Mouse (Mus musculus) liver, embryonic 15.5 days (tissue): ENCODE measurements around the gene Epha4. TPM values are rescaled to one million over a fixed set of nuclear protein-coding genes. Genes with fewer than 3 reads are reported as not detected.

Experiments used
- ATAC-seq: fragments of 200-750 bp; cut with Nextera tagmentation; 2 replicates; pipeline ENCODE4 v1.8.0; 2017; ENCODE audit warnings: moderate number of reproducible peaks, mild to moderate bottlenecking, moderate library complexity; ENCODE audit not compliant: insufficient read depth
- H3K27ac ChIP-seq: fragments of 300-500 bp; sonication (generic); replicated peaks from 2 replicates; pipeline ENCODE4 v1.5.1; 2015; ENCODE audit warnings: mild to moderate bottlenecking, inconsistent platforms
- H3K27me3 ChIP-seq: fragments of 300-500 bp; sonication (generic); 2 replicates; pipeline ENCODE4 v1.6.1; 2015; ENCODE audit warnings: mild to moderate bottlenecking, inconsistent platforms
- H3K36me3 ChIP-seq: fragments of 300-500 bp; sonication (generic); replicated peaks from 2 replicates; pipeline ENCODE4 v1.6.1; 2015; ENCODE audit warnings: moderate library complexity, mild to moderate bottlenecking, inconsistent platforms
- H3K4me1 ChIP-seq: fragments of 300-500 bp; sonication (generic); replicated peaks from 2 replicates; pipeline ENCODE4 v1.6.1; 2015; ENCODE audit warnings: inconsistent platforms
- H3K4me2 ChIP-seq: fragments of 300-500 bp; sonication (generic); 2 replicates; pipeline ENCODE4 v1.6.1; 2015; ENCODE audit warnings: moderate library complexity, mild to moderate bottlenecking, inconsistent platforms
- H3K4me3 ChIP-seq: fragments of 300-500 bp; sonication (generic); replicated peaks from 2 replicates; pipeline ENCODE4 v1.5.1; 2015; ENCODE audit warnings: mild to moderate bottlenecking, inconsistent platforms
- H3K9ac ChIP-seq: fragments of 300-500 bp; sonication (generic); 2 replicates; pipeline ENCODE4 v1.6.1; 2015; ENCODE audit warnings: moderate library complexity, mild to moderate bottlenecking, inconsistent platforms
- H3K9me3 ChIP-seq: fragments of 300-500 bp; sonication (generic); replicated peaks from 2 replicates; pipeline ENCODE4 v1.6.1; 2016; ENCODE audit warnings: inconsistent platforms
- WGBS: fragments of 180-500 bp; shearing (Covaris S2); methylation state at CpG from one replicate; pipeline ENCODE4 v1.1.7; 2015; ENCODE audit warnings: mixed read lengths; ENCODE audit not compliant: insufficient replicate concordance; 5-methylcytosine and 5-hydroxymethylcytosine counted together
- polyA plus RNA-seq: library from polyadenylated mRNA; unstranded; fragments of >200 nt; fragmentation: Nextera tagmentation; extraction: Ambion mirVana; gene quantifications from 2 replicates; pipeline ENCODE4 v1.2.1, GENCODE M21; 2015

Gene Epha4
- polyA plus RNA-seq: 0.31 TPM in 2 replicates

- Histone ChIP-seq H3K27ac (no peak within 1 kb of the TSS), H3K9ac (no peak within 1 kb of the TSS; the same call in 1 of the 2 replicates), H3K4me2 (peak within 1 kb of the TSS; percentile 72), H3K36me3 (no peaks in the 10 kb centered on the region), H3K9me3 (no peaks in the 10 kb centered on the region), H3K27me3 (peaks cover 61% of the 10 kb centered on the region), H3K4me3 (peak within 1 kb of the TSS; percentile 53), H3K4me1 (peaks cover 16% of the 10 kb centered on the region)
- ATAC-seq: peak; percentile 83
- 1% methylated on average over 40 of the region's 40 CpGs for WGBS
Observed at GRCm38 (mm10) chr1:77514963-77515650, at the start of gene Epha4. Epha4 (minus strand) TSS chr1:77515088.

- Histone ChIP-seq H3K4me1 (no peaks in the 10 kb centered on the region), H3K9ac (no peak overlapping the region)
- no peak for ATAC-seq
Observed at GRCm38 (mm10) chr1:77556199-77556598, 41.3 kb upstream of the Epha4 start.

GRCm38 (mm10) chr1:77551927-77552326 is 37.0 kb upstream of the Epha4 start:
- ATAC-seq: no peak
- no peaks in the 10 kb centered on the region for H3K27me3 ChIP-seq
- 76% methylated on average over 7 of the region's 7 CpGs for WGBS

More at GRCm38 (mm10) chr1:77556199-77556598, 41.3 kb upstream of the Epha4 start:
- Histone ChIP-seq H3K4me3 (no peak overlapping the region), H3K27me3 (no peaks in the 10 kb centered on the region), H3K9me3 (no peaks in the 10 kb centered on the region), H3K27ac (no peak overlapping the region), H3K36me3 (no peaks in the 10 kb centered on the region), H3K4me2 (no peak overlapping the region)
- 58% methylated on average over 3 of the region's 3 CpGs for WGBS

GRCm38 (mm10) chr1:77545722-77546121 is 30.8 kb upstream of the Epha4 start:
- WGBS: 67% methylated on average over 6 of the region's 6 CpGs
- ATAC-seq: no peak

More at GRCm38 (mm10) chr1:77551927-77552326, 37.0 kb upstream of the Epha4 start:
- no peaks in the 10 kb centered on the region for H3K9me3 ChIP-seq
- no peak overlapping the region for H3K4me3 ChIP-seq
- no peak overlapping the region for H3K4me2 ChIP-seq
- H3K9ac ChIP-seq: no peak overlapping the region
- H3K36me3 ChIP-seq: no peaks in the 10 kb centered on the region
- no peak overlapping the region for H3K27ac ChIP-seq
- H3K4me1 ChIP-seq: no peaks in the 10 kb centered on the region

GRCm38 (mm10) chr1:77545035-77545434 is 30.1 kb upstream of the Epha4 start:
- Histone ChIP-seq H3K36me3 (no peaks in the 10 kb centered on the region), H3K4me3 (no peak overlapping the region), H3K27me3 (no peaks in the 10 kb centered on the region), H3K9me3 (no peaks in the 10 kb centered on the region), H3K9ac (no peak overlapping the region), H3K4me1 (no peaks in the 10 kb centered on the region), H3K4me2 (no peak overlapping the region), H3K27ac (no peak overlapping the region)
- WGBS: 71% methylated on average over 1 of the region's 1 CpGs
- ATAC-seq: no peak

More at GRCm38 (mm10) chr1:77545722-77546121, 30.8 kb upstream of the Epha4 start:
- Histone ChIP-seq H3K27me3 (no peaks in the 10 kb centered on the region), H3K36me3 (no peaks in the 10 kb centered on the region), H3K4me2 (no peak overlapping the region), H3K4me1 (no peaks in the 10 kb centered on the region), H3K27ac (no peak overlapping the region), H3K9me3 (no peaks in the 10 kb centered on the region), H3K9ac (no peak overlapping the region), H3K4me3 (no peak overlapping the region)

GRCm38 (mm10) chr1:77544279-77544678 is 29.4 kb upstream of the Epha4 start:
- Histone ChIP-seq H3K27ac (no peak overlapping the region), H3K36me3 (no peaks in the 10 kb centered on the region), H3K4me2 (no peak overlapping the region), H3K4me1 (no peaks in the 10 kb centered on the region), H3K9ac (no peak overlapping the region), H3K4me3 (no peak overlapping the region), H3K27me3 (no peaks in the 10 kb centered on the region), H3K9me3 (no peaks in the 10 kb centered on the region)
- ATAC-seq: no peak
- 30% methylated on average over 3 of the region's 3 CpGs for WGBS

- Histone ChIP-seq H3K9ac (no peak overlapping the region), H3K27me3 (no peaks in the 10 kb centered on the region), H3K4me2 (no peak overlapping the region), H3K9me3 (no peaks in the 10 kb centered on the region), H3K4me3 (no peak overlapping the region), H3K4me1 (no peaks in the 10 kb centered on the region), H3K27ac (no peak overlapping the region), H3K36me3 (no peaks in the 10 kb centered on the region)
- no peak for ATAC-seq
- 61% methylated on average over 12 of the region's 12 CpGs for WGBS
Observed at GRCm38 (mm10) chr1:77539945-77540344, 25.1 kb upstream of the Epha4 start.

GRCm38 (mm10) chr1:77538559-77538958 is 23.7 kb upstream of the Epha4 start:
- H3K27ac ChIP-seq: no peak overlapping the region
- 28% methylated on average over 2 of the region's 2 CpGs for WGBS
- no peak overlapping the region for H3K4me2 ChIP-seq
- no peaks in the 10 kb centered on the region for H3K9me3 ChIP-seq
- no peaks in the 10 kb centered on the region for H3K27me3 ChIP-seq
- no peak overlapping the region for H3K4me3 ChIP-seq
- H3K9ac ChIP-seq: no peak overlapping the region
- ATAC-seq: no peak
- H3K36me3 ChIP-seq: no peaks in the 10 kb centered on the region
- no peaks in the 10 kb centered on the region for H3K4me1 ChIP-seq

GRCm38 (mm10) chr1:77535905-77536304 is 21.0 kb upstream of the Epha4 start:
- Histone ChIP-seq H3K4me2 (no peak overlapping the region), H3K36me3 (no peaks in the 10 kb centered on the region), H3K4me1 (no peaks in the 10 kb centered on the region), H3K27ac (no peak overlapping the region), H3K4me3 (no peak overlapping the region), H3K27me3 (no peaks in the 10 kb centered on the region), H3K9me3 (no peaks in the 10 kb centered on the region), H3K9ac (no peak overlapping the region)
- WGBS: 52% methylated on average over 5 of the region's 5 CpGs
- ATAC-seq: no peak

- no peak for ATAC-seq
- Histone ChIP-seq H3K4me1 (no peaks in the 10 kb centered on the region), H3K27me3 (no peaks in the 10 kb centered on the region), H3K9me3 (no peaks in the 10 kb centered on the region), H3K27ac (no peak overlapping the region), H3K4me3 (no peak overlapping the region), H3K4me2 (no peak overlapping the region), H3K9ac (no peak overlapping the region), H3K36me3 (no peaks in the 10 kb centered on the region)
- 34% methylated on average over 6 of the region's 6 CpGs for WGBS
Observed at GRCm38 (mm10) chr1:77532576-77533183, 17.8 kb upstream of the Epha4 start.

GRCm38 (mm10) chr1:77531934-77532575 is 17.2 kb upstream of the Epha4 start:
- no peaks in the 10 kb centered on the region for H3K4me1 ChIP-seq
- 45% methylated on average over 5 of the region's 5 CpGs for WGBS
- H3K9ac ChIP-seq: no peak overlapping the region
- no peak for ATAC-seq
- no peak overlapping the region for H3K4me3 ChIP-seq
- no peak overlapping the region for H3K27ac ChIP-seq
- H3K27me3 ChIP-seq: no peaks in the 10 kb centered on the region
- no peaks in the 10 kb centered on the region for H3K9me3 ChIP-seq
- H3K4me2 ChIP-seq: no peak overlapping the region
- no peaks in the 10 kb centered on the region for H3K36me3 ChIP-seq
